Comparison of ENCODE assay signal across 8 mouse cellular contexts in genomic region chr12:111693341-111694270, GRCm38 (mm10). TPM values are rescaled to one million over a fixed set of nuclear protein-coding genes. Genes with fewer than 3 reads are reported as not detected.
DNase-seq lines count a peak whose midpoint lies in the region; ATAC-seq and TF ChIP-seq lines count a peak whose summit lies in the region.

No protein-coding gene starts in this region.

- intact Hi-C loops in left cerebral cortex, postnatal 4 days (cut with DNase I) = no loop called here

- no peaks in the 10 kb centered on the region for H3K27me3 ChIP-seq in hindbrain, embryonic 14.5 days (ENCODE audit: control insufficient read depth, insufficient read depth, low read length)
- H3K27me3 ChIP-seq in neural tube, embryonic 11.5 days (ENCODE audit: control insufficient read depth, insufficient read depth, low read length) = no peaks in the 10 kb centered on the region

- H3K27ac ChIP-seq in cortical plate, adult 2 months (ENCODE audit: insufficient read depth, low read length) = peak overlapping the region; percentile 89
- H3K27ac ChIP-seq in hindbrain, embryonic 14.5 days = peak overlapping the region; percentile 86
- peak overlapping the region; percentile 92 for H3K27ac ChIP-seq in neural tube, embryonic 11.5 days (ENCODE audit: low read depth, low read length)

- H3K4me3 ChIP-seq in cortical plate, adult 2 months (ENCODE audit: insufficient read depth, low read length) = no peak overlapping the region
- no peak overlapping the region for H3K4me3 ChIP-seq in hindbrain, embryonic 14.5 days (replicated peaks; ENCODE audit: low read length)
- no peak overlapping the region for H3K4me3 ChIP-seq in neural tube, embryonic 11.5 days (ENCODE audit: low read depth, low read length)

- H3K9me3 ChIP-seq in hindbrain, embryonic 14.5 days (ENCODE audit: control insufficient read depth, low read length) = no peaks in the 10 kb centered on the region
- H3K9me3 ChIP-seq in neural tube, embryonic 11.5 days (ENCODE audit: control insufficient read depth, low read length) = no peaks in the 10 kb centered on the region

- peak overlapping the region; percentile 10 for H3K9ac ChIP-seq in hindbrain, embryonic 14.5 days
- peak overlapping the region; percentile 45 for H3K9ac ChIP-seq in neural tube, embryonic 11.5 days (ENCODE audit: low read length)

- peak overlapping the region; percentile 26 for H3K4me2 ChIP-seq in hindbrain, embryonic 14.5 days (replicated peaks)
- H3K4me2 ChIP-seq in neural tube, embryonic 11.5 days (ENCODE audit: low read depth) = peak overlapping the region; percentile 32

- TF ChIP-seq CTCF in cortical plate, adult 2 months (IDR thresholded peaks at IDR 0.05; ENCODE audit: extremely low read depth, insufficient read depth, low read length) = no peak

- 10% methylated on average over 18 of the region's 18 CpGs for WGBS in hindbrain, embryonic 14.5 days
- 21% methylated on average over 18 of the region's 18 CpGs for WGBS in neural tube, embryonic 11.5 days

- peak; percentile 81 for ATAC-seq in hindbrain, embryonic 14.5 days (ENCODE audit: low FRiP score)
- peak; percentile 81 for ATAC-seq in neural tube, embryonic 11.5 days (ENCODE audit: insufficient read depth, low FRiP score, low TSS enrichment)

- no peak for TF ChIP-seq POLR2A in cortical plate, adult 2 months (IDR thresholded peaks at IDR 0.05; ENCODE audit: extremely low read depth, insufficient read depth, low read length)

- H3K4me1 ChIP-seq in cortical plate, adult 2 months (ENCODE audit: control insufficient read depth, insufficient read depth, low read length) = peaks cover 17% of the 10 kb centered on the region
- peaks cover 49% of the 10 kb centered on the region for H3K4me1 ChIP-seq in hindbrain, embryonic 14.5 days (replicated peaks; ENCODE audit: control insufficient read depth, insufficient read depth, low read length)
- H3K4me1 ChIP-seq in neural tube, embryonic 11.5 days (ENCODE audit: control insufficient read depth, insufficient read depth, low read length) = peaks cover 56% of the 10 kb centered on the region

- no peaks in the 10 kb centered on the region for H3K36me3 ChIP-seq in hindbrain, embryonic 14.5 days (replicated peaks; ENCODE audit: control insufficient read depth, insufficient read depth)
- H3K36me3 ChIP-seq in neural tube, embryonic 11.5 days (ENCODE audit: control insufficient read depth, insufficient read depth, low read length) = no peaks in the 10 kb centered on the region

- DNase-seq in left cerebral cortex, adult 11 months (ENCODE audit: low spot score) = peak; percentile 82
- no peak for DNase-seq in left cerebral cortex, adult 18-20 months (ENCODE audit: low spot score in 2 of 2)
- DNase-seq in hindbrain, embryonic 14.5 days (ENCODE audit: low spot score) = peak; percentile 66
- DNase-seq in left cerebral cortex, postnatal 4 days = peak; percentile 88
- DNase-seq in neural tube, embryonic 11.5 days (ENCODE audit: low spot score) = peak; percentile 89
- no peak for DNase-seq in spleen, adult 12 weeks (ENCODE audit: low spot score)
- DNase-seq in adrenal gland, postnatal 25 days = no peak

RNA-seq across cellular contexts. Expression of gene Trmt61a, which starts 15.7 kb away (rescaled TPM):
- total RNA-seq in left cerebral cortex, adult 18-20 months (2021) = 10 to 100 TPM; 15.5 to 21.0 TPM
- 20.0 and 20.8 TPM in 2 replicates for polyA plus RNA-seq in cortical plate, adult 2 months (2012; rRNA removed)
- 6.1 and 7.2 TPM in 2 replicates for polyA plus RNA-seq in hindbrain, embryonic 14.5 days (2014; fragmentation: Nextera tagmentation; extraction: Ambion mirVana)
- total RNA-seq in left cerebral cortex, postnatal 4 days (2021) = 10 to 100 TPM; 21.3 to 22.0 TPM
- polyA plus RNA-seq in neural tube, embryonic 11.5 days (2014; fragmentation: Nextera tagmentation; extraction: Ambion mirVana) = 5.8 and 6.6 TPM in 2 replicates
- 9.6 and 11.0 TPM in 2 replicates for total RNA-seq in adrenal gland, postnatal 25 days (2021)

RNA-seq across cellular contexts. Expression of gene Bag5, which starts 19.5 kb away (rescaled TPM):
- 10 to 100 TPM; 61.7 to 62.1 TPM for total RNA-seq in left cerebral cortex, adult 18-20 months (2021)
- 49.6 and 51.0 TPM in 2 replicates for polyA plus RNA-seq in cortical plate, adult 2 months (2012; rRNA removed)
- 65.5 and 71.6 TPM in 2 replicates for polyA plus RNA-seq in hindbrain, embryonic 14.5 days (2014; fragmentation: Nextera tagmentation; extraction: Ambion mirVana)
- 10 to 100 TPM; 42.0 to 43.6 TPM for total RNA-seq in left cerebral cortex, postnatal 4 days (2021)
- polyA plus RNA-seq in neural tube, embryonic 11.5 days (2014; fragmentation: Nextera tagmentation; extraction: Ambion mirVana) = 58.8 and 60.0 TPM in 2 replicates
- total RNA-seq in adrenal gland, postnatal 25 days (2021) = 34.8 and 36.2 TPM in 2 replicates

RNA-seq across cellular contexts. Expression of gene Apopt1, which starts 19.5 kb away (rescaled TPM):
- 10 to 100 TPM; 36.6 to 39.1 TPM for total RNA-seq in left cerebral cortex, adult 18-20 months (2021)
- polyA plus RNA-seq in cortical plate, adult 2 months (2012; rRNA removed) = 48.4 and 52.6 TPM in 2 replicates
- polyA plus RNA-seq in hindbrain, embryonic 14.5 days (2014; fragmentation: Nextera tagmentation; extraction: Ambion mirVana) = 48.2 and 61.4 TPM in 2 replicates
- 10 to 100 TPM; 27.0 to 33.0 TPM for total RNA-seq in left cerebral cortex, postnatal 4 days (2021)
- 53.1 and 53.4 TPM in 2 replicates for polyA plus RNA-seq in neural tube, embryonic 11.5 days (2014; fragmentation: Nextera tagmentation; extraction: Ambion mirVana)
- 69.6 and 71.2 TPM in 2 replicates for total RNA-seq in adrenal gland, postnatal 25 days (2021)

RNA-seq across cellular contexts. Expression of gene Ckb, which starts 21.5 kb away (rescaled TPM):
- total RNA-seq in left cerebral cortex, adult 18-20 months (2021) = 1,000 to 10,000 TPM; 1,960 to 1,962 TPM
- polyA plus RNA-seq in cortical plate, adult 2 months (2012; rRNA removed) = 3,152 and 3,325 TPM in 2 replicates
- polyA plus RNA-seq in hindbrain, embryonic 14.5 days (2014; fragmentation: Nextera tagmentation; extraction: Ambion mirVana) = 1,434 and 1,576 TPM in 2 replicates
- total RNA-seq in left cerebral cortex, postnatal 4 days (2021) = 100 to 1,000 TPM; 638 to 668 TPM
- polyA plus RNA-seq in neural tube, embryonic 11.5 days (2014; fragmentation: Nextera tagmentation; extraction: Ambion mirVana) = 2,083 and 2,271 TPM in 2 replicates
- total RNA-seq in adrenal gland, postnatal 25 days (2021) = 24.3 and 27.3 TPM in 2 replicates

Comparison
In these comparisons a context has a peak if more than half of its experiments do, and no peak if none do; other contexts are left out.
1. DNase-seq: peak in left cerebral cortex, adult 11 months (single experiment), hindbrain, embryonic 14.5 days (single experiment), left cerebral cortex, postnatal 4 days (single experiment) and neural tube, embryonic 11.5 days (single experiment); none in left cerebral cortex, adult 18-20 months (0 of 2), spleen, adult 12 weeks (single experiment) and adrenal gland, postnatal 25 days (single experiment).
2. Peak in every context shown above with its lines, with median percentiles within 50 percentile points of each other: H3K27ac ChIP-seq.